Mouse (Mus musculus): ENCODE results near the gene Zfp868. TPM values are rescaled to one million over a fixed set of nuclear protein-coding genes. Genes with fewer than 3 reads are reported as not detected.

Zfp868 gene
- polyA plus RNA-seq, 1 experiment from 2014 or later = 15.7 TPM

Other genes starting within 250 kb of the Zfp868 start
- gene Gm9495, start 172.0 kb downstream of the Zfp868 start, polyA plus RNA-seq (2016; fragmentation: Nextera tagmentation; extraction: Ambion mirVana) = not detected in 2 replicates
- not detected in 2 replicates for gene Gm7697, start 102.6 kb downstream of the Zfp868 start, polyA plus RNA-seq (2016; fragmentation: Nextera tagmentation; extraction: Ambion mirVana)
- gene Zfp964, start 28.9 kb upstream of the Zfp868 start, polyA plus RNA-seq (2016; fragmentation: Nextera tagmentation; extraction: Ambion mirVana) = 2.0 and 2.2 TPM in 2 replicates
- gene Zfp869, start 85.2 kb upstream of the Zfp868 start, polyA plus RNA-seq (2016; fragmentation: Nextera tagmentation; extraction: Ambion mirVana) = 21.2 and 22.0 TPM in 2 replicates
- gene Zfp963, start 124.4 kb upstream of the Zfp868 start, polyA plus RNA-seq (2016; fragmentation: Nextera tagmentation; extraction: Ambion mirVana) = 2.9 and 3.3 TPM in 2 replicates
- 0.33 TPM in 1 of 2 replicates, not detected in the other for gene Gm20422, start 149.3 kb upstream of the Zfp868 start, polyA plus RNA-seq (2016; fragmentation: Nextera tagmentation; extraction: Ambion mirVana)
- gene Atp13a1, start 165.6 kb upstream of the Zfp868 start, polyA plus RNA-seq (2016; fragmentation: Nextera tagmentation; extraction: Ambion mirVana) = 34.4 and 36.7 TPM in 2 replicates
- 16.9 and 18.0 TPM in 2 replicates for gene Zfp866, start 165.6 kb upstream of the Zfp868 start, polyA plus RNA-seq (2016; fragmentation: Nextera tagmentation; extraction: Ambion mirVana)
- gene Gmip, start 183.1 kb upstream of the Zfp868 start, polyA plus RNA-seq (2016; fragmentation: Nextera tagmentation; extraction: Ambion mirVana) = 8.5 and 8.6 TPM in 2 replicates
- 0.32 and 0.36 TPM in 2 replicates for gene Lpar2, start 196.9 kb upstream of the Zfp868 start, polyA plus RNA-seq (2016; fragmentation: Nextera tagmentation; extraction: Ambion mirVana)
- gene Pbx4, start 206.9 kb upstream of the Zfp868 start, polyA plus RNA-seq (2016; fragmentation: Nextera tagmentation; extraction: Ambion mirVana) = 4.7 TPM in 2 replicates